Mouse (Mus musculus): ENCODE measurements around the gene Spp2.
A peak's percentile ranks its signal among the peaks of the same experiment; 100 is the strongest.

Spp2 gene

GRCm38 (mm10) chr1:88466325-88467064 lies 59.7 kb downstream of the Spp2 start:
- no peak for DNase-seq (ENCODE audit: low spot score in 2 of 2)

GRCm38 (mm10) chr1:88467866-88468265 lies 61.1 kb downstream of the Spp2 start:
- no peak for DNase-seq (ENCODE audit: low spot score in 2 of 2)

- DNase-seq (ENCODE audit: low spot score in 2 of 2): no peak
These were observed 61.6 kb downstream of the Spp2 start for GRCm38 (mm10) chr1:88468335-88468734.

- no peak for DNase-seq (ENCODE audit: low spot score in 2 of 2)
These were observed 63.0 kb downstream of the Spp2 start for GRCm38 (mm10) chr1:88469746-88470145.

- DNase-seq (ENCODE audit: low spot score in 2 of 2): no peak
These were observed 65.5 kb downstream of the Spp2 start for GRCm38 (mm10) chr1:88472258-88472657.

- DNase-seq (ENCODE audit: low spot score in 2 of 2): no peak
These were observed 67.1 kb downstream of the Spp2 start for GRCm38 (mm10) chr1:88473899-88474298.

GRCm38 (mm10) chr1:88474598-88474997 lies 67.8 kb downstream of the Spp2 start:
- DNase-seq (ENCODE audit: low spot score in 2 of 2): no peak

GRCm38 (mm10) chr1:88475502-88475953 lies 68.8 kb downstream of the Spp2 start:
- DNase-seq (ENCODE audit: low spot score in 2 of 2): peak in 1 of 2 experiments; percentile 15
